Mouse (Mus musculus): ENCODE measurements at regions not wholly inside any gene's neighbourhood (a gene's known extent, or its start where the extent isn't known, plus 50 kb on each side); places are given as distances from the start of the nearest gene placed in this dataset.
A peak's percentile ranks its signal among the peaks of the same experiment; 100 is the strongest.

DNA sequence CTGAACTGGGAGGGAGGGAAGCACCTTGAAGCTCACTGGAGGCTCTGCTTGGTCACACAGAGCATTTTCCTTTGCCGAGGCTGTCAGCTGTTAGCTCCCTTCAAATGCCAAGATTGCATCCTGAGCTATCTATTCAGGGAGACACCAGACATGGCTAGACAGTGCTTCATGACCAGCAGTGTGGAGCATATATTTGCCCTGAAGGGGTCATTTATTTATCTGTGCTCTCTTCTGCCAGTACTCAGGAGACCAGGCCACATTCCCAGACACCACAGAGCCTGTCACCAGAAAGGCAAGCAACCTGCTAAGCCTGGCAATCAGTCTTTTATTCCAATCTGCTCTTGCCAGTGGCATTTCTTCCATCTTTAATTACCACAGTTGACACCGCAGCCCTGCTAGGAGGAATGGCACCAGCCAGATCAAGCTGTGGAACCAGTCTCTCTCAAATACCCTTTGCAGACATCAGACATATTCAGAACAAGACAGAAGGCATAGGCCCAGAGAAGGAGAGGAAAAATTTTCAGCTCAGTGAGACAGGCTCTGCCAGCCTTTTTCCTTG is 186.6 kb downstream of the AI593442 start:
- Histone ChIP-seq H3K4me2 (ENCODE audit: low read length) (no peak overlapping the region), H3K9ac (ENCODE audit: low read depth, low read length) (no peak overlapping the region), H3K27me3 (ENCODE audit: control insufficient read depth, insufficient read depth, low read depth, low read length) (no peaks in the 10 kb centered on the region), H3K4me1 (ENCODE audit: control insufficient read depth, insufficient read depth, low read length) (peaks cover 9% of the 10 kb centered on the region; the same call in 1 of the 2 replicates), H3K9me3 (replicated peaks; ENCODE audit: control insufficient read depth, low read length, poor library complexity, severe bottlenecking) (no peaks in the 10 kb centered on the region), H3K4me3 (ENCODE audit: low read depth, low read length) (no peak overlapping the region), H3K36me3 (ENCODE audit: control insufficient read depth, insufficient read depth, low read length) (no peaks in the 10 kb centered on the region), H3K27ac (ENCODE audit: low read length) (no peak overlapping the region)
- peak; percentile 45; the same call in 1 of the 2 replicates for ATAC-seq
- WGBS: 44% methylated on average over 2 of the region's 2 CpGs

DNA sequence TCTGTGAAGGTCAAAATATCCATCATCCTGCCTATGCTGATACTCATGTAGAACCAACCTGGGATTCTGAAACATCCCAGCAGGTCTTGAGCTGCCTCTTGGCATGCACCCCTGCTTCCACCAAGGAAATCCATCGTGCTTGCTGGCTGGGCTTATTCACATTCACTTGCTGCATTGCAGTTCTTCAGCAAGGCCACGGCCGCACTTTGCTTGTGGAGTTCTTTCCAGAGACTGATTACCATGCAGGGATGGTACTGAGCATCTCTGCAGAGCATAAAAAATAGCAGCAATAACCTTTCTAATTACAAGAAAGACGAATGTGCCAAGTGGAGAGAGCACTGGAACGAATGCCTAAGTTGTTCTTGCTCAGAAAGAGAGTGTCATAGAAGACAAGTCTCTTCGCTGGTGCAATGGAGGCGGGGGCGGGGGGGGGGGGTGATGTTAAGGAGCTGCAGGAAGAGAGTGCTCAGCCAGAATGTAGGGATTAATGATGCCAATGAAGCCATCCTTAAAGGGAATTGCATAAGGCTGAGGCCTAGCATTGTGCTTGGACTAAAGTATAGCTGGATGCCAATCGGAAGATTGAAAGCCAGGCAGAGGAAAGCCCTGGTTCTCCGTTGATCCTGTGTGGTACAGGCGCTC is 205.9 kb downstream of the AI593442 start:
- WGBS: 77% methylated on average over 10 of the region's 11 CpGs
- no peak for ATAC-seq
- no peak overlapping the region for H3K4me3 ChIP-seq (ENCODE audit: low read depth, low read length)
- no peaks in the 10 kb centered on the region for H3K36me3 ChIP-seq (ENCODE audit: control insufficient read depth, insufficient read depth, low read length)
- no peak overlapping the region for H3K27ac ChIP-seq (ENCODE audit: low read length)
- no peak overlapping the region for H3K4me2 ChIP-seq (ENCODE audit: low read length)
- no peak overlapping the region for H3K9ac ChIP-seq (ENCODE audit: low read depth, low read length)
- H3K27me3 ChIP-seq (ENCODE audit: control insufficient read depth, insufficient read depth, low read depth, low read length): no peaks in the 10 kb centered on the region
- no peaks in the 10 kb centered on the region for H3K9me3 ChIP-seq (replicated peaks; ENCODE audit: control insufficient read depth, low read length, poor library complexity, severe bottlenecking)
- H3K4me1 ChIP-seq (ENCODE audit: control insufficient read depth, insufficient read depth, low read length): no peaks in the 10 kb centered on the region

DNA sequence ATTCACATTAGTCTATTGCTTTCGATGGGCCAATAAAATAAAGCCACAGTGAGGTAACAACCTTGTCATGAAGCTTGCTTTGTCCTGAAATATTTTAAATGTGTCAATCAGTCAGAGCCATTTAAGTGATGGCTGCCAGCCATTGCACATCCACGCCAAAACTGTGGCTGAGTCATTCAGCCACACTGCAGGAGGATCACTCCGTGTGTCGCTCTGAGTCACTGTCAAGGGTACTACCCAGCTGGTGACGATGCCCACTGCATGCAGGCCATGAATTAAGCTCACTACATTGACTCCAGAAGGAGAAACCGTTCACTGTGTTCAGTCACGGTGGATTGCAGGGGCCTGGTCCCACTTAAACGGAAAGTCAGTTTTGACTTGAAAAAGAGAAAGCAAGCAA is 206.7 kb downstream of the AI593442 start:
- WGBS: 77% methylated on average over 8 of the region's 8 CpGs
- H3K36me3 ChIP-seq (ENCODE audit: control insufficient read depth, insufficient read depth, low read length): no peaks in the 10 kb centered on the region
- no peaks in the 10 kb centered on the region for H3K9me3 ChIP-seq (replicated peaks; ENCODE audit: control insufficient read depth, low read length, poor library complexity, severe bottlenecking)
- no peak overlapping the region for H3K4me2 ChIP-seq (ENCODE audit: low read length)
- no peak overlapping the region for H3K27ac ChIP-seq (ENCODE audit: low read length)
- no peak overlapping the region for H3K9ac ChIP-seq (ENCODE audit: low read depth, low read length)
- no peaks in the 10 kb centered on the region for H3K4me1 ChIP-seq (ENCODE audit: control insufficient read depth, insufficient read depth, low read length)
- H3K4me3 ChIP-seq (ENCODE audit: low read depth, low read length): no peak overlapping the region
- no peaks in the 10 kb centered on the region for H3K27me3 ChIP-seq (ENCODE audit: control insufficient read depth, insufficient read depth, low read depth, low read length)
- no peak for ATAC-seq

DNA sequence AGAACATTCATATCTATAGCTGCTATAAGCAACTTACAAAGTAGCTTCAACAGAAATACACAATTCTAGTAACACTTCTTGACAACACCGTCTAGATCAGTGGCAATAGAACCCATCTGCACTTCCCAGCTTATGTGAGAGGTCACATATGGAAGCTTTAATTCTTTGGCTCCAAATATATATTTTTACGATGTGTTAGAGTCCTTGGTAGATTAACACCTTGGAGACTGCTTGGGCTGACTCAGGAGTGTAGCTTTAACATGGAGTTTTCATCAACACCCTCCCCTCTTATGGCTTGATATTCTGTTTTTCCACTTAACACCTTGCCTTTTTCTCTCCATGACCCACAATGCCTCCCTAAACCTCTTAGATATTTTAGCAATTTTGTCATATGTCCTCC is 221.1 kb downstream of the AI593442 start:
- H3K9ac ChIP-seq (ENCODE audit: low read depth, low read length): no peak overlapping the region
- no peak for ATAC-seq
- no peaks in the 10 kb centered on the region for H3K36me3 ChIP-seq (ENCODE audit: control insufficient read depth, insufficient read depth, low read length)
- WGBS: 90% methylated on average over 2 of the region's 2 CpGs
- H3K4me2 ChIP-seq (ENCODE audit: low read length): no peak overlapping the region
- no peaks in the 10 kb centered on the region for H3K9me3 ChIP-seq (replicated peaks; ENCODE audit: control insufficient read depth, low read length, poor library complexity, severe bottlenecking)
- no peaks in the 10 kb centered on the region for H3K27me3 ChIP-seq (ENCODE audit: control insufficient read depth, insufficient read depth, low read depth, low read length)
- no peak overlapping the region for H3K4me3 ChIP-seq (ENCODE audit: low read depth, low read length)
- no peaks in the 10 kb centered on the region for H3K4me1 ChIP-seq (ENCODE audit: control insufficient read depth, insufficient read depth, low read length)
- H3K27ac ChIP-seq (ENCODE audit: low read length): no peak overlapping the region

DNA sequence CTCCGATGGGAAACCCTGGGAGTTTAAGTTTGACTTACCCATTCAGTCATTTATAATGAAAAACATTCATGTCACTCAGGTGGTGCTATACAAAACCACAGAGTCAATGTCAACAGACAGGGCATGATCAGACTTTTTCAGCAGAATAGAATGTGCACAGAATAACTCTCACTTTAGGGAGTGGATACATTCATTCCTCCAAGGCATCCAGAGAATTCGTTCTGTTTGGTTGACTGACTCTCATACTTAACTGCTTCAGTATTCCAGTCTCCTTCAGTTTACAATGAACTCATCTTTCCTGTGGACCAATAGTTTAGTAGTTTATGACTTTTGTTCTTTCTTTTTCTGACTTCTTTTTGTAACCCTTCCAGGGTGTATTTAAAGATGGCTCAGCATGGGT is 225.1 kb downstream of the AI593442 start:
- no peaks in the 10 kb centered on the region for H3K27me3 ChIP-seq (ENCODE audit: control insufficient read depth, insufficient read depth, low read depth, low read length)
- ATAC-seq: no peak
- no peak overlapping the region for H3K4me3 ChIP-seq (ENCODE audit: low read depth, low read length)
- H3K4me2 ChIP-seq (ENCODE audit: low read length): no peak overlapping the region
- no peaks in the 10 kb centered on the region for H3K36me3 ChIP-seq (ENCODE audit: control insufficient read depth, insufficient read depth, low read length)
- WGBS: 68% methylated on average over 2 of the region's 2 CpGs
- no peaks in the 10 kb centered on the region for H3K9me3 ChIP-seq (replicated peaks; ENCODE audit: control insufficient read depth, low read length, poor library complexity, severe bottlenecking)
- H3K27ac ChIP-seq (ENCODE audit: low read length): no peak overlapping the region
- H3K9ac ChIP-seq (ENCODE audit: low read depth, low read length): no peak overlapping the region
- H3K4me1 ChIP-seq (ENCODE audit: control insufficient read depth, insufficient read depth, low read length): no peaks in the 10 kb centered on the region

DNA sequence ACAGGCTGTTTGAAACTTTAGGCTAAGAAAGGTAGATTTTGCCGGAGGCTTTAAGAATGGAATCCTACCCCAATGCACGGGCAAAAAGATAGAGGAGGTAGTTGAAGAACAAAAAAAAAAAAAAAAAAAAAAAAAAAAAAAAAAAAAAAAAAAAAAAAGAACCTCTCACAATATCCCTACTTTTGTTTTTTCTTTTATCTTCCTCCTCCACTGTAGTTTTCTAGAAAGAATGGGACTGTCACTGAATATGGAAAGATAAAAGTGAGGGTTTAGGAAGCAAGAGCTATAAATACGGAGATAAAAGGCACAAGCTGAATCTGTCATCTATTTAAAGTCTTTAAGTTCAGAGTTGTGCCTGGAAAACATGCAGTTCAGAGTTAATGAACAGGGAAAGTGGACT is 227.8 kb downstream of the AI593442 start:
- no peaks in the 10 kb centered on the region for H3K9me3 ChIP-seq (replicated peaks; ENCODE audit: control insufficient read depth, low read length, poor library complexity, severe bottlenecking)
- no peak overlapping the region for H3K4me3 ChIP-seq (ENCODE audit: low read depth, low read length)
- no peaks in the 10 kb centered on the region for H3K36me3 ChIP-seq (ENCODE audit: control insufficient read depth, insufficient read depth, low read length)
- no peaks in the 10 kb centered on the region for H3K27me3 ChIP-seq (ENCODE audit: control insufficient read depth, insufficient read depth, low read depth, low read length)
- 72% methylated on average over 3 of the region's 3 CpGs for WGBS
- no peak overlapping the region for H3K27ac ChIP-seq (ENCODE audit: low read length)
- no peak overlapping the region for H3K4me2 ChIP-seq (ENCODE audit: low read length)
- H3K9ac ChIP-seq (ENCODE audit: low read depth, low read length): no peak overlapping the region
- no peaks in the 10 kb centered on the region for H3K4me1 ChIP-seq (ENCODE audit: control insufficient read depth, insufficient read depth, low read length)
- ATAC-seq: no peak

DNA sequence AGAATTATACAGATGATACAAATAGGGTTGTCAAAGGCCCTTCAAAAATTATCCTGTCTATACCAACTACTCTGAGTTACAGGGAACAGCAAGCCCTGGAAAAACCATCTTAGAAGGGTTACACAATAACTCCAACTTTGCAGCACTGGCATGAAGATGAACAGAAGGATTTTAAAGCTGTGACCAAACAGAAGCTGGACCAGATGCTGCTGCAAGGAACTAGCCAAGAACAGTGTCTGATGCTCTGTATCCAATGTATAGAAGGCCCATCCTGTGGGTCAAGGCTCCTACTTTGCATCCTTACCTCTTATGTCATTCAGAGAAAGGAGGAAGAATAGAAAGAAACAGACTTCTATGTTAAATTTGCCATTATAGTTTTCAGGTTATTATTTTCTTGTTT is 231.3 kb downstream of the AI593442 start:
- Histone ChIP-seq H3K4me1 (ENCODE audit: control insufficient read depth, insufficient read depth, low read length) (no peaks in the 10 kb centered on the region), H3K9me3 (replicated peaks; ENCODE audit: control insufficient read depth, low read length, poor library complexity, severe bottlenecking) (no peaks in the 10 kb centered on the region), H3K27ac (ENCODE audit: low read length) (no peak overlapping the region), H3K9ac (ENCODE audit: low read depth, low read length) (no peak overlapping the region), H3K27me3 (ENCODE audit: control insufficient read depth, insufficient read depth, low read depth, low read length) (no peaks in the 10 kb centered on the region), H3K36me3 (ENCODE audit: control insufficient read depth, insufficient read depth, low read length) (no peaks in the 10 kb centered on the region), H3K4me3 (ENCODE audit: low read depth, low read length) (no peak overlapping the region), H3K4me2 (ENCODE audit: low read length) (no peak overlapping the region)
- ATAC-seq: no peak

DNA sequence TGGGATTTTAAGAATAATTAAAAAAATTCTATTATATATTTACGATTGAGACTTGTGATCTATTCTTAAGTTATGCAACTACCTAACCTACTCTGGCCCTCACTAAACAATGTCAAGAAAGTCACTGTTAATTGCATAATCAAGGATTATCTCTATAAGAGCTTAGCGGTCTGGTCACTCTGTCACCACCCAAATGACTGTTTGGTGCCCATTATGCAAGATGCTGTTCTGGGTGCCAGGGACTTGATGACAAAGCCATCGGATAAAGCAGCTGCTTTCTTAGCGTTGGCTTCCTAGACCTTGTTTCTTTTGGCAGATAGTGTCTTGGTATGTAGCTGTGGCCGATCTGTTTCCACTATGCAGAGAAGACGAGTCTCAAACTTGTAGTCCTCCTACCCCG is 236.4 kb downstream of the AI593442 start:
- no peaks in the 10 kb centered on the region for H3K9me3 ChIP-seq (replicated peaks; ENCODE audit: control insufficient read depth, low read length, poor library complexity, severe bottlenecking)
- 93% methylated on average over 7 of the region's 7 CpGs for WGBS
- no peak overlapping the region for H3K9ac ChIP-seq (ENCODE audit: low read depth, low read length)
- no peak overlapping the region for H3K4me2 ChIP-seq (ENCODE audit: low read length)
- no peaks in the 10 kb centered on the region for H3K4me1 ChIP-seq (ENCODE audit: control insufficient read depth, insufficient read depth, low read length)
- H3K4me3 ChIP-seq (ENCODE audit: low read depth, low read length): no peak overlapping the region
- no peaks in the 10 kb centered on the region for H3K36me3 ChIP-seq (ENCODE audit: control insufficient read depth, insufficient read depth, low read length)
- ATAC-seq: no peak
- no peaks in the 10 kb centered on the region for H3K27me3 ChIP-seq (ENCODE audit: control insufficient read depth, insufficient read depth, low read depth, low read length)
- H3K27ac ChIP-seq (ENCODE audit: low read length): no peak overlapping the region

DNA sequence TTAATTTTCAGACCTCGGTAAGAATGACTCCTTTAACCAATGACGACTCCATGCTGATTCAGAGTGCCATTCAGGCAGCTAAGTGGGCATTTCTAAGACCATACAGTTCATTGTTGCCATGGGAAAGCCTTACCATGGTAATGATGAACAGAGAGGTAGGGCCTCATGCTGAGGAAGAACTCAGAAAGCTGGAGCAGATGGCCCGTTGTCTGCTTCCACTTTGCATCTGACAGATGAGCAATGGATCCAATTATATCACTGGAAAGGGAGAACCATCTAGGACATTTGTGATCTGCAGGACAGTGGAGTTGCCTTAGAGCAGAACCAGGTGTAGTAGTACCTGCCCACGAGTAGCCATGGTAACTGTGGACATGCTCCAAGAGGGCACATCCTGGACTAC is 245.4 kb downstream of the AI593442 start:
- Histone ChIP-seq H3K36me3 (ENCODE audit: control insufficient read depth, insufficient read depth, low read length) (no peaks in the 10 kb centered on the region), H3K27ac (ENCODE audit: low read length) (no peak overlapping the region), H3K9me3 (replicated peaks; ENCODE audit: control insufficient read depth, low read length, poor library complexity, severe bottlenecking) (no peaks in the 10 kb centered on the region), H3K9ac (ENCODE audit: low read depth, low read length) (no peak overlapping the region), H3K4me1 (ENCODE audit: control insufficient read depth, insufficient read depth, low read length) (no peaks in the 10 kb centered on the region), H3K4me2 (ENCODE audit: low read length) (no peak overlapping the region), H3K4me3 (ENCODE audit: low read depth, low read length) (no peak overlapping the region), H3K27me3 (ENCODE audit: control insufficient read depth, insufficient read depth, low read depth, low read length) (no peaks in the 10 kb centered on the region)
- no peak for ATAC-seq
- 52% methylated on average over 4 of the region's 4 CpGs for WGBS
